Mouse (Mus musculus): ENCODE measurements around the gene Bmpr1b.

GRCm38 (mm10) chr3:141857123-141857522, 312.1 kb downstream of the Bmpr1b start:
- TF ChIP-seq CTCF (IDR thresholded peaks at IDR 0.05; ENCODE audit: low read depth, low read length) = no peak
- TF ChIP-seq POLR2A (IDR thresholded peaks at IDR 0.05; ENCODE audit: insufficient read depth, low read length) = no peak
- TF ChIP-seq EP300 (IDR thresholded peaks at IDR 0.05; ENCODE audit: insufficient read depth, low read depth, low read length) = no peak

Data from ES-Bruce4 (cell line).